Mouse (Mus musculus) monocyte, adult 2 months (primary cell): ENCODE data around the gene Ppp1r35.

Experiments used
- DNase-seq, 2 experiments: peaks; one replicate each; pipeline ENCODE4 v3.0.0; 2022; ENCODE audit warnings: low spot score in 2 of 2, low read depth in 1 of 2

Ppp1r35 gene

GRCm38 (mm10) chr5:137751221-137751887 lies 27.3 kb upstream of the Ppp1r35 start:
- DNase-seq = no peak

- no peak for DNase-seq
Observed at GRCm38 (mm10) chr5:137751988-137752387, 26.7 kb upstream of the Ppp1r35 start.

GRCm38 (mm10) chr5:137753111-137753832 lies 25.4 kb upstream of the Ppp1r35 start:
- DNase-seq = no peak

- no peak for DNase-seq
Observed at GRCm38 (mm10) chr5:137755425-137755824, 23.2 kb upstream of the Ppp1r35 start.

- DNase-seq = no peak
Observed at GRCm38 (mm10) chr5:137756106-137756505, 22.5 kb upstream of the Ppp1r35 start.

GRCm38 (mm10) chr5:137756882-137757661 lies 21.6 kb upstream of the Ppp1r35 start:
- DNase-seq = peak in 1 of 2 experiments; percentile 72

GRCm38 (mm10) chr5:137757887-137758286 lies 20.8 kb upstream of the Ppp1r35 start:
- DNase-seq = no peak

- DNase-seq = no peak
Observed at GRCm38 (mm10) chr5:137758921-137759534, 19.6 kb upstream of the Ppp1r35 start.

GRCm38 (mm10) chr5:137759971-137760412 lies 18.7 kb upstream of the Ppp1r35 start:
- peak in 1 of 2 experiments; percentile 63 for DNase-seq

GRCm38 (mm10) chr5:137764609-137765340 lies 13.9 kb upstream of the Ppp1r35 start:
- DNase-seq = no peak

GRCm38 (mm10) chr5:137766270-137766669 lies 12.4 kb upstream of the Ppp1r35 start:
- DNase-seq = no peak

- DNase-seq = no peak
Observed at GRCm38 (mm10) chr5:137768475-137768874, 10.2 kb upstream of the Ppp1r35 start.

GRCm38 (mm10) chr5:137770709-137771108 lies 7.9 kb upstream of the Ppp1r35 start:
- no peak for DNase-seq

- no peak for DNase-seq
Observed at GRCm38 (mm10) chr5:137772755-137773154, 5.9 kb upstream of the Ppp1r35 start.

GRCm38 (mm10) chr5:137775587-137776290 lies 2.9 kb upstream of the Ppp1r35 start:
- DNase-seq = no peak

GRCm38 (mm10) chr5:137776408-137776918 lies 2.2 kb upstream of the Ppp1r35 start:
- no peak for DNase-seq

GRCm38 (mm10) chr5:137777267-137777845 lies 1.3 kb upstream of the Ppp1r35 start:
- no peak for DNase-seq

GRCm38 (mm10) chr5:137779053-137779933 lies 644 bp downstream of the Ppp1r35 start:
- DNase-seq = no peak
